Mouse (Mus musculus) lung, embryonic 14.5 days (tissue): Measurements from ENCODE around the gene Haao. TPM values are rescaled to one million over a fixed set of nuclear protein-coding genes. Genes with fewer than 3 reads are reported as not detected.

Experiments
- ATAC-seq: fragments of 200-750 bp; cut with Nextera tagmentation; 2 replicates; pipeline ENCODE4 v1.8.0; 2017; ENCODE audit warnings: mild to moderate bottlenecking, moderate TSS enrichment, moderate library complexity; ENCODE audit not compliant: insufficient read depth
- DNase-seq: peaks from one replicate; pipeline ENCODE4 v3.0.0-alpha.2; 2015
- H3K27ac ChIP-seq: fragments of 300-500 bp; sonication (generic); 2 replicates; pipeline ENCODE4 v1.5.1; 2014; ENCODE audit warnings: low read depth, mild to moderate bottlenecking, moderate library complexity
- H3K27me3 ChIP-seq: fragments of 300-500 bp; sonication (generic); 2 replicates; pipeline ENCODE4 v1.6.1; 2014; ENCODE audit warnings: low read length, control low read depth; ENCODE audit not compliant: insufficient read depth
- H3K36me3 ChIP-seq: fragments of 300-500 bp; sonication (generic); 2 replicates; pipeline ENCODE4 v1.6.1; 2014; ENCODE audit warnings: control low read depth; ENCODE audit not compliant: insufficient read depth
- H3K4me1 ChIP-seq: fragments of 300-500 bp; sonication (generic); 2 replicates; pipeline ENCODE4 v1.6.1; 2014; ENCODE audit warnings: antibody characterized with exemption, control low read depth; ENCODE audit not compliant: insufficient read depth
- H3K4me2 ChIP-seq: fragments of 300-500 bp; sonication (generic); 2 replicates; pipeline ENCODE4 v1.6.1; 2014; ENCODE audit warnings: mild to moderate bottlenecking
- H3K4me3 ChIP-seq: fragments of 300-500 bp; sonication (generic); 2 replicates; pipeline ENCODE4 v1.5.1; 2014; ENCODE audit warnings: low read depth, low read length
- H3K9ac ChIP-seq: fragments of 300-500 bp; sonication (generic); 2 replicates; pipeline ENCODE4 v1.6.1; 2014
- H3K9me3 ChIP-seq: fragments of 300-500 bp; sonication (generic); 2 replicates; pipeline ENCODE4 v1.6.1; 2016; ENCODE audit warnings: low read depth, low read length, control low read depth
- CTCF ChIP-seq: IDR thresholded peaks from 2 replicates; pipeline ENCODE4 v1.5.1; 2016; ENCODE audit warnings: antibody characterized with exemption, low read depth
- WGBS: fragments of 180-500 bp; shearing (Covaris S2); extraction: QIAGEN DNeasy Blood & Tissue Kit; methylation state at CpG from one replicate; pipeline ENCODE4 v1.1.7; 2014; 5-methylcytosine and 5-hydroxymethylcytosine counted together
- polyA plus RNA-seq: library from polyadenylated mRNA; unstranded; fragments of >200 nt; fragmentation: Nextera tagmentation; extraction: Ambion mirVana; gene quantifications from 2 replicates; pipeline ENCODE4 v1.2.1, GENCODE M21; 2014

Gene Haao
- polyA plus RNA-seq, 1 experiment from 2014 or later: 0.21 TPM

GRCm38 (mm10) chr17:83859639-83860038 is 11.9 kb upstream of the Haao start:
- no peak overlapping the region for H3K4me3 ChIP-seq
- no peaks in the 10 kb centered on the region for H3K9me3 ChIP-seq
- H3K27ac ChIP-seq: no peak overlapping the region
- no peaks in the 10 kb centered on the region for H3K36me3 ChIP-seq
- H3K9ac ChIP-seq: no peak overlapping the region
- no peaks in the 10 kb centered on the region for H3K27me3 ChIP-seq
- ATAC-seq (no peak), DNase-seq (no peak)
- H3K4me1 ChIP-seq: no peaks in the 10 kb centered on the region
- WGBS: 86% methylated on average over 4 of the region's 4 CpGs
- no peak overlapping the region for H3K4me2 ChIP-seq
- TF ChIP-seq CTCF: no peak

- TF ChIP-seq CTCF: no peak
- ATAC-seq (no peak), DNase-seq (no peak)
- Histone ChIP-seq H3K4me3 (no peak overlapping the region), H3K9me3 (no peaks in the 10 kb centered on the region), H3K9ac (no peak overlapping the region), H3K4me1 (no peaks in the 10 kb centered on the region), H3K36me3 (no peaks in the 10 kb centered on the region), H3K4me2 (no peak overlapping the region), H3K27ac (no peak overlapping the region), H3K27me3 (no peaks in the 10 kb centered on the region)
- WGBS: 78% methylated on average over 7 of the region's 7 CpGs
Measured at GRCm38 (mm10) chr17:83858413-83858812, 10.7 kb upstream of the Haao start.

GRCm38 (mm10) chr17:83854284-83854918 is 6.6 kb upstream of the Haao start:
- ATAC-seq: peak; percentile 71
- 45% methylated on average over 12 of the region's 12 CpGs for WGBS
- peak; percentile 67 for DNase-seq
- Histone ChIP-seq H3K27ac (no peak overlapping the region), H3K4me3 (no peak overlapping the region), H3K4me2 (peak overlapping the region; percentile 37; the same call in 1 of the 2 replicates), H3K27me3 (no peaks in the 10 kb centered on the region), H3K36me3 (no peaks in the 10 kb centered on the region), H3K9ac (no peak overlapping the region), H3K9me3 (no peaks in the 10 kb centered on the region), H3K4me1 (no peaks in the 10 kb centered on the region)
- TF ChIP-seq CTCF: no peak

- Histone ChIP-seq H3K27me3 (no peaks in the 10 kb centered on the region), H3K36me3 (no peaks in the 10 kb centered on the region), H3K4me1 (no peaks in the 10 kb centered on the region), H3K4me2 (peak overlapping the region; percentile 37; the same call in 1 of the 2 replicates), H3K9ac (no peak overlapping the region), H3K4me3 (no peak overlapping the region), H3K27ac (no peak overlapping the region), H3K9me3 (no peaks in the 10 kb centered on the region)
- ATAC-seq (no peak), DNase-seq (no peak)
- peak; percentile 25; the same call in 1 of the 2 replicates for TF ChIP-seq CTCF
- WGBS: 44% methylated on average over 3 of the region's 3 CpGs
Measured at GRCm38 (mm10) chr17:83853831-83854230, 6.1 kb upstream of the Haao start.

GRCm38 (mm10) chr17:83850864-83851263 is 3.1 kb upstream of the Haao start:
- Histone ChIP-seq H3K27ac (no peak overlapping the region), H3K4me3 (no peak overlapping the region), H3K27me3 (no peaks in the 10 kb centered on the region), H3K4me2 (no peak overlapping the region), H3K36me3 (no peaks in the 10 kb centered on the region), H3K4me1 (no peaks in the 10 kb centered on the region), H3K9ac (no peak overlapping the region), H3K9me3 (no peaks in the 10 kb centered on the region)
- TF ChIP-seq CTCF: no peak
- DNase-seq (no peak), ATAC-seq (no peak)
- 76% methylated on average over 5 of the region's 5 CpGs for WGBS

- Histone ChIP-seq H3K27ac (no peak overlapping the region), H3K9me3 (no peaks in the 10 kb centered on the region), H3K36me3 (no peaks in the 10 kb centered on the region), H3K27me3 (no peaks in the 10 kb centered on the region), H3K4me2 (peak overlapping the region; percentile 19; the same call in 1 of the 2 replicates), H3K4me1 (no peaks in the 10 kb centered on the region), H3K4me3 (no peak overlapping the region), H3K9ac (no peak overlapping the region)
- peak; percentile 97 for TF ChIP-seq CTCF
- ATAC-seq: peak; percentile 23; the same call in 1 of the 2 replicates
- DNase-seq: peak; percentile 96
- 14% methylated on average over 9 of the region's 9 CpGs for WGBS
Measured at GRCm38 (mm10) chr17:83850458-83850857, 2.7 kb upstream of the Haao start.

- no peak overlapping the region for H3K27ac ChIP-seq
- no peaks in the 10 kb centered on the region for H3K27me3 ChIP-seq
- no peaks in the 10 kb centered on the region for H3K9me3 ChIP-seq
- no peak for TF ChIP-seq CTCF
- no peaks in the 10 kb centered on the region for H3K36me3 ChIP-seq
- WGBS: 75% methylated on average over 5 of the region's 5 CpGs
- H3K4me1 ChIP-seq: no peaks in the 10 kb centered on the region
- DNase-seq (no peak), ATAC-seq (no peak)
- no peak overlapping the region for H3K9ac ChIP-seq
- H3K4me2 ChIP-seq: no peak overlapping the region
- H3K4me3 ChIP-seq: no peak overlapping the region
Measured at GRCm38 (mm10) chr17:83849717-83850116, 2.0 kb upstream of the Haao start.
